Mouse (Mus musculus) heart, embryonic 11.5 days (tissue): ENCODE results near the gene Orc6. TPM values are rescaled to one million over a fixed set of nuclear protein-coding genes. Genes with fewer than 3 reads are reported as not detected.

Experiments used
- ATAC-seq: fragments of 200-750 bp; cut with Nextera tagmentation; replicated peaks from 2 replicates; pipeline ENCODE4 v1.8.0; 2017; ENCODE audit warnings: moderate library complexity; ENCODE audit not compliant: insufficient number of reproducible peaks, low FRiP score, low TSS enrichment
- H3K27ac ChIP-seq: fragments of 300-500 bp; sonication (generic); 2 replicates; pipeline ENCODE4 v1.5.1; 2014; ENCODE audit warnings: mild to moderate bottlenecking, low read depth, low read length
- H3K27me3 ChIP-seq: fragments of 300-500 bp; sonication (generic); 2 replicates; pipeline ENCODE4 v1.6.1; 2014; ENCODE audit warnings: mild to moderate bottlenecking, low read length, mixed read lengths; ENCODE audit not compliant: control insufficient read depth, insufficient read depth
- H3K36me3 ChIP-seq: fragments of 300-500 bp; sonication (generic); 2 replicates; pipeline ENCODE4 v1.6.1; 2014; ENCODE audit warnings: mild to moderate bottlenecking, low read length, moderate library complexity, mixed read lengths; ENCODE audit not compliant: control insufficient read depth, insufficient read depth
- H3K4me1 ChIP-seq: fragments of 300-500 bp; sonication (generic); 2 replicates; pipeline ENCODE4 v1.6.1; 2014; ENCODE audit warnings: low read length; ENCODE audit not compliant: control insufficient read depth, insufficient read depth
- H3K4me2 ChIP-seq: fragments of 300-500 bp; sonication (generic); 2 replicates; pipeline ENCODE4 v1.6.1; 2014; ENCODE audit warnings: mild to moderate bottlenecking, moderate library complexity
- H3K4me3 ChIP-seq: fragments of 300-500 bp; sonication (generic); 2 replicates; pipeline ENCODE4 v1.5.1; 2014; ENCODE audit warnings: low read depth, low read length
- H3K9ac ChIP-seq: fragments of 300-500 bp; sonication (generic); 2 replicates; pipeline ENCODE4 v1.6.1; 2014; ENCODE audit warnings: mild to moderate bottlenecking, low read depth, low read length, moderate library complexity
- H3K9me3 ChIP-seq: fragments of 300-500 bp; sonication (generic); replicated peaks from 2 replicates; pipeline ENCODE4 v1.6.1; 2016; ENCODE audit warnings: low read length; ENCODE audit not compliant: control insufficient read depth
- WGBS: fragments of 180-500 bp; shearing (Covaris S2); extraction: QIAGEN DNeasy Blood & Tissue Kit; methylation state at CpG from one replicate; pipeline ENCODE4 v1.1.7; 2014; ENCODE audit not compliant: insufficient replicate concordance; 5-methylcytosine and 5-hydroxymethylcytosine counted together
- polyA plus RNA-seq: library from polyadenylated mRNA; unstranded; fragments of >200 nt; fragmentation: Nextera tagmentation; extraction: Ambion mirVana; gene quantifications from 2 replicates; pipeline ENCODE4 v1.2.1, GENCODE M21; 2014

Orc6 gene
- polyA plus RNA-seq, result 91.8 and 92.3 TPM in 2 replicates

- WGBS, result under 1% methylated on average over 63 of the region's 63 CpGs
- peak within 1 kb of the TSS; percentile 99 for H3K4me3 ChIP-seq
- no peaks in the 10 kb centered on the region for H3K9me3 ChIP-seq
- H3K9ac ChIP-seq, result peak within 1 kb of the TSS; percentile 93
- H3K4me1 ChIP-seq, result peaks cover 16% of the 10 kb centered on the region
- no peaks in the 10 kb centered on the region for H3K27me3 ChIP-seq
- H3K36me3 ChIP-seq, result peaks cover 8% of the 10 kb centered on the region
- H3K27ac ChIP-seq, result peak within 1 kb of the TSS; percentile 96
- H3K4me2 ChIP-seq, result peak within 1 kb of the TSS; percentile 89
- peak; percentile 98 for ATAC-seq
Observed at GRCm38 (mm10) chr8:85299434-85300077, at the start of gene Orc6, which contains the start of gene Vps35. Orc6 (plus strand) TSS chr8:85299632. Vps35 (minus strand) TSS chr8:85299802.

DNA sequence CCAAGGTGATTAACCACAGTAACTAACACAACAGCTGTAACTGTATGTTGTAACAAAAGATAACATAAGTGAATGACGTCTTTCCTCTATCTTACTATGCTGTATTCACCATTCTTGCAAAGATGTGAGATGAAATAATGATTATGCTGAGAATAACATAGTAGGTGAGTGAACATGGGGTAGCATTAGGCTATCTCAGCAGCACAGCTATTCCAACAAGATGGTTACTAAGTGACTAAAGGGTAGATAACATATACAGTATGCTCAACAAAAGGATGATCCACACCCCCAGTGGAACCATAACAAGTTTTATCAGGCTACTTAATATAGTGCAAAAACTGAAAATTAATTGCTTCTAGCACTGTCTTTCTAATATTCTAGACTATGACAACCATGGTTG lies 12.6 kb upstream of the Orc6 start:
- no peaks in the 10 kb centered on the region for H3K9me3 ChIP-seq
- 89% methylated on average over 1 of the region's 1 CpGs for WGBS
- no peak for ATAC-seq
- H3K27me3 ChIP-seq, result no peaks in the 10 kb centered on the region
- no peak overlapping the region for H3K4me3 ChIP-seq
- H3K36me3 ChIP-seq, result peaks cover 20% of the 10 kb centered on the region
- no peak overlapping the region for H3K9ac ChIP-seq
- H3K4me2 ChIP-seq, result no peak overlapping the region
- no peak overlapping the region for H3K27ac ChIP-seq
- no peaks in the 10 kb centered on the region for H3K4me1 ChIP-seq

DNA sequence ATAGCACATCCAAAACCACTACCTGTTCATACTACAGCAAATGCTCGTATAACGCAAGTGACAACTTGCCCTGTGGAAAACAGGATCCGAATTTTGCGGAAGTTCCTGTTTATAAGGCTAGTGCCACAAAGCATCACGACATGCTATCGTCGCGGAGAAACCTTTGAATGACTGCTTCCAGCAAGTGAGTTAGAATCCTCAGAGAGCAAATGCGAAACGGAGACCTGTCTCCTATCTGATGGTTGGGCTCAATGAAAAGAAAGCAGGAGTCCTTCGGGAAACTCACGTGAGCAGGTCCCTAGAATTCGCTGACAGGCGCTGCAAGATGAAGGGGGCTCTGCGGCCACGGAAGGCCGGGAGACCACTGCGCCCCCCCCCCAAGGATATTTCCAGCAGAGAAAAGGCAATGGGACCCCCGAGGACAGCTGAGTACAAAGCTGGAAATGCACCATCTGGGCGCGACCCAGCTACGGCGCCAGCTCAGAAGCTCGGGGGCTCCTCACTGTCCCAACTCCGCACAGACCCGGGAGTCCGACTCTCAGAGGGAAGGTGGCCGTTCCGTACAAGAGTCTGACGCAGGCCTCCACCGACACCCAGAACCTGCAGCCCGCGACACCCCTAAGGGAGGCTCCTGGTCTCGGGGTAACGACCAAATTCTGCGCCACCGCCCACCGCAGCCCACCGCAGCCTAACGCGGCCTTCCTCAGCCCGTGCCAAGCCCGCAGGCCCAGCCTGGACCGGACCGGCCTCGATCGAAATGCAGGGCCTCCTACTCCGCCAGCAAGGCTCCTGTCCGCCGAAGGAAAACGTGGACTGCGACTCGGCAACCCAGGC lies 615 bp upstream of the Orc6 start:
- Histone ChIP-seq H3K9me3 (no peaks in the 10 kb centered on the region), H3K9ac (peak overlapping the region; percentile 93), H3K4me1 (peaks cover 16% of the 10 kb centered on the region), H3K4me2 (peak overlapping the region; percentile 89), H3K27me3 (no peaks in the 10 kb centered on the region), H3K27ac (peak overlapping the region; percentile 96), H3K36me3 (peaks cover 6% of the 10 kb centered on the region), H3K4me3 (peak overlapping the region; percentile 99)
- ATAC-seq, result peak; percentile 28; the same call in 1 of the 2 replicates
- WGBS, result under 1% methylated on average over 53 of the region's 53 CpGs

DNA sequence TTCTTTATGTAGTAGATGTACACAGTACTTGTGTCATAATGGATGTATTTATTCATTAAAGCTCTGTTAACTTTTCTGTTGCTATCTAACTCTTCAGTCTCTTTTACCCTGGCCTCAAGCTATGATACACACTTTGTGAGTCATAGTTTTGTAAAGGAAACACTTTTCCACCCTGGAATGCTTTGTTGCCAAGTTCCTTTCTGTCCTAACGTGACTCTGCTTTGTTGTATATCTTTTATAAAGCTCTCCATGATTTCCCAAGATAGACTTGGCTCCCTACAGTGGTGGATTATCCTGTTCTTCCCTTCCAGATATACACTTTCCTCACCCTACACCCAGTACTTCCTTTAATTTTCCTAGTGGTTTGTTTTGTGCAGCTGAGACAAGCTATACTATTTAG lies 2.5 kb downstream of the Orc6 start:
- Histone ChIP-seq H3K9me3 (no peaks in the 10 kb centered on the region), H3K27me3 (no peaks in the 10 kb centered on the region), H3K9ac (no peak overlapping the region), H3K4me3 (no peak overlapping the region), H3K27ac (no peak overlapping the region), H3K4me1 (peaks cover 16% of the 10 kb centered on the region), H3K4me2 (peak overlapping the region; percentile 14; the same call in 1 of the 2 replicates), H3K36me3 (peaks cover 26% of the 10 kb centered on the region)
- WGBS, result 66% methylated on average over 1 of the region's 1 CpGs
- ATAC-seq, result no peak

DNA sequence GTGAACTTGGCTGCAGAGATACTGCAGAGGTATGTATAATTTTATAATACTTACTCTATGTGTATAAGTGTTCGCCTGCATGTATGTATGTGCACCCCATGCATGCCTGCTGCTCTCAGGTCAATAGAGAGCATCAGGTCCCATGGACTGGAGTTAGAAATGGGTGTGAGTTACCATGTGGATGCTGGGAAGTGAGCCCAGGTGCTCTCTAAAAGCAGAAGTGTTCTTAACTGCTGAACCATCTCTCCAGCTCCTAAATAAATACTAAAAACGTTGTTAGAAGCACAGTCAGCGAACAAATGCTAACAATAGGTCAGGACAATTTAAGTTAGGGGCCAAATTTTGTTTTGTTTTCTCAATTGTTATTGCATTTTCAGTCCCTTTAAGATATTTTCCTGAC lies 3.5 kb downstream of the Orc6 start:
- Histone ChIP-seq H3K4me1 (peaks cover 11% of the 10 kb centered on the region), H3K4me3 (no peak overlapping the region), H3K4me2 (no peak overlapping the region), H3K9me3 (no peaks in the 10 kb centered on the region), H3K27ac (no peak overlapping the region), H3K27me3 (no peaks in the 10 kb centered on the region), H3K9ac (no peak overlapping the region), H3K36me3 (peaks cover 32% of the 10 kb centered on the region)
- WGBS, result 91% methylated on average over 3 of the region's 3 CpGs
- no peak for ATAC-seq

DNA sequence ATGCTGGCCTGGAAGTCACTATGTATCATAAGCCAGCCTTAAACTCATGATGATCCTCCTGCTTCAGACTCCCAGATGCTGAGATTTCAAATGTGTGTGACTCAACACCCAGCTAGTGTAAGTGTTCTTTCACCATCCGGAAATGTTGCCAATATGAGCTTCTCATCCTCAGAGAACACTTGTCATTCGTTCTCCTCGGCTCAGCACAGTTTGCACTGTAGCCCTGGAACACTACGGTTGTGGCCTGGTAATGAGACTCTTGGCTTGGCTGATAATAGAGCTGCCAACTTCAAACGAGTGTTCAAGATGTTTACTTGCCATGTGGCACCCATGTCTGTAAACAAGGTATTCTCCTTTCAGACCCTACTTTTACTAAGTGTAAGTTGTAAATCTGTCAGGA lies 4.1 kb downstream of the Orc6 start:
- no peak overlapping the region for H3K9ac ChIP-seq
- peaks cover 8% of the 10 kb centered on the region; the same call in 1 of the 2 replicates for H3K4me1 ChIP-seq
- H3K27me3 ChIP-seq, result no peaks in the 10 kb centered on the region
- H3K9me3 ChIP-seq, result no peaks in the 10 kb centered on the region
- WGBS, result 86% methylated on average over 5 of the region's 5 CpGs
- H3K27ac ChIP-seq, result no peak overlapping the region
- no peak for ATAC-seq
- no peak overlapping the region for H3K4me2 ChIP-seq
- H3K4me3 ChIP-seq, result no peak overlapping the region
- peaks cover 36% of the 10 kb centered on the region for H3K36me3 ChIP-seq

DNA sequence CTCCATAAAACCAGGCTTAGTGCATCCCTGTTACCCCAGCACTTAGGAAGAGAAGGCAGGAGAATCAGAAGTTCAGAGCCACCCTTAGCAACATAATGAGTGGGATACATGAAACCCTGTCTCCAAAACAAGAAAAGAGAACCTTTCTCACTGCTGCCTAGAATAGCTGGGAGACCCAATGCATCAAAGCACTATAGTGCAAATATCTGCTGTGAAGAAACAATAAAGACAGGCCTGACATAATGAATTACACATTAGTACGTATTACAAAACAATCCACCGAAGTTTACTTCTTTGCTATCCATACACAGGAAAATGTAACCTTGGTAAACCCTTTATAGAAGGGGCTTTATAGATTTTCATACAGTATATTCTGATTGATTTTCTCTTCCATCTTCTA lies 9.1 kb downstream of the Orc6 start:
- no peak for ATAC-seq
- no peak overlapping the region for H3K4me2 ChIP-seq
- 96% methylated on average over 2 of the region's 2 CpGs for WGBS
- peaks cover 32% of the 10 kb centered on the region for H3K36me3 ChIP-seq
- no peaks in the 10 kb centered on the region for H3K4me1 ChIP-seq
- no peak overlapping the region for H3K9ac ChIP-seq
- H3K4me3 ChIP-seq, result no peak overlapping the region
- H3K9me3 ChIP-seq, result no peaks in the 10 kb centered on the region
- H3K27me3 ChIP-seq, result no peaks in the 10 kb centered on the region
- no peak overlapping the region for H3K27ac ChIP-seq

GRCm38 (mm10) chr8:85311743-85312142 lies 12.3 kb downstream of the Orc6 start:
- Histone ChIP-seq H3K9me3 (no peaks in the 10 kb centered on the region), H3K4me3 (no peak overlapping the region), H3K36me3 (peaks cover 11% of the 10 kb centered on the region), H3K27me3 (no peaks in the 10 kb centered on the region), H3K4me1 (no peaks in the 10 kb centered on the region), H3K9ac (no peak overlapping the region), H3K4me2 (no peak overlapping the region), H3K27ac (no peak overlapping the region)
- no peak for ATAC-seq
